Mouse (Mus musculus): ENCODE data around the gene Emilin2.

GRCm38 (mm10) chr17:71311340-71312171 lies at the start of gene Emilin2:
- TF ChIP-seq GATA1 (IDR thresholded peaks at IDR 0.05; ENCODE audit: low read length) (no peak), TAL1 (IDR thresholded peaks at IDR 0.05; ENCODE audit: low read length) (no peak)
